Mouse (Mus musculus): Measurements from ENCODE around the gene Ndufa4l2.

Ndufa4l2 gene

DNA sequence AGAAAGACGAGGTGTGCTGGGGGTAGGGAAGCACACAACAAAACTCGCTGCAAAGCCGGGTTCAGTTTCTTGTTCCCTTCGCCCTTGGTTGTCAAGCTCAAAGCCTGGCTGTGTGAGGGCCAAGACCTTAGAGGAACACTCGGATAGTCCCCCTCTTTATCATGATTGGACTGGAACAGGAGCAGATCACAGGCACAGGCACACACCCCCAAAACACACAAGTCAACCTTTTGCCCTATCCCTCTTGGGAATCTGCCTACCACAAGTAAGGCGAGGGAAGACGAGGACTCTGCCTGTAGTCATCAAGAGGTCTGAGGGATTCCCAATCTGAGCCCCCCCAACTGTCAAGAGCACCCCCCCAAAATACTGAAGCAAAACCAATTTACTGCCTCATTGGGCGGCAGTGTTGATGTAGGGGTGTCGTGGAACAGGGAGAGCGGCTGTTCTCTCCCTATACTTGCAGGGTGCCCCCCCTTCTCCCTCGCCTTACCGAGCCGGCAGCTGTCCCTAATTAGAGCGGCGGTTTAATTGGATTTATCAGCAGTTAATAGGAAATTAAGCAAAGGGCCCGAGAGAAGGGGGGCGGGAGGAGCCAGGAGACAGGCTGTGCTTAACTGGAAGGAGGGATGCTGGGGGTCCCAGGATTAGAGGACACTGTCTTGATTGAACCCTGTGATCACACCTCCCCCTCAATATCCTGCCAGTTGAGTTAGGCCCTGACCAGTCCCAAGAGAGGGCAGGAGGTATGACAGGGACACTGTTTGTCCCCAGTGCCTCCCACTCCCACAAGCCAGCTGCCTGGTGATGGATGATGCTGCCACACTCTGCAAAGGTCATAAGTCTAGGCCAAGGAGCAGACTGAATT, 4.7 kb upstream of the Ndufa4l2 start:
- DNase-seq (ENCODE audit: extremely low spot score), result peak; percentile 29

- DNase-seq (ENCODE audit: extremely low spot score), result peak; percentile 33
These were observed 3.7 kb upstream of the Ndufa4l2 start for GRCm38 (mm10) chr10:127510895-127511617.

DNA sequence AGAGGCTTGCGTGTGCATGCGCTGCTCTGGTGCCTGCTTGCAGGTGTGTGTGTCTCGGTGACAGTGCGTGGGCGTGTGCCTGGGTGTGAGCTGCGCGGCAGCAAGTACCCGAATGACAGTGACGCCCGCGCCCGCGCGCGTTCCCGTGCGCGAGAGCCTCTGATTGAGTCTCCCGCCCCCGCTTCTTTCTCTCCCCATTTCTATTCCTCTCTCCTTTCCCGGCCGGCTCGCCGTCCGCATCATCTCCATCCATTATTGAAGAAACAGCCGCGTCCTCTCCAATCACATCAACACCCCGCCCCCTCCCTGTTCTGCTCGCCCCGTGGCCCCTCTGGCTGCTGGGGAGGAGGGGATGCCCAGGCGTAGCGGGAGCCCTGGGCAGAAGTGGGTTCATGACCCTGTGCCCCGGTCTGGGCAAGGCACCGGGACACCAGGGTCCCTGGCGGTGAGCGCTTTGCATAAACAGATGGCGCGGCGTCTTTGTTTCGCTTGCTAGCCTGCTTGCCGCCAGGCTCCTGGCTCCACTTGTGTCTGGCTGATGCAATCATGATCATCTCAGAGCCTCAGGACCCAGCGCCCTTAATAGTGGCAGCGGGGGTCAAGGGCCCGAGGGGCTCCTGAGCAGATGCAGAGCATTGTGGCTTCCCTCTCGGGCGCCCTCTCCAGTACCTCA, 3.0 kb upstream of the Ndufa4l2 start:
- DNase-seq (ENCODE audit: extremely low spot score), result peak; percentile 69

DNA sequence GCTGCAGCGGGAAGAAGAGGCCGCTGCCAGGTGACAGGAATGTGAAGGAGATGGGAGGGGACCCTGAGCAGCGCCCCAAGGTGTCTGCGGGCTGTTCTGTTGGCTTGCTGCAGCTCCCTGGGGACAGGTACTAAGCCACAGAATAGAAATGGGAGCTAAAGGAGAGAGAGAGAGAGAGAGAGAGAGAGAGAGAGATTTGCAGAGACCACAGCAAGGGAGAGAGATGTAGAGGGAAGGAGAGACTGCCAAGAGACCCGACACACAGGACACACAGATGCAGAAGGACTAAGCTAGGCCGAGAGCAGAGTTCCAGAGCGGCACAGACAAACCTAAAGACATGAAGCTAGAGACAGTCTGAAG, 2.5 kb upstream of the Ndufa4l2 start:
- no peak for DNase-seq (ENCODE audit: extremely low spot score)

GRCm38 (mm10) chr10:127512813-127513212, 2.0 kb upstream of the Ndufa4l2 start:
- DNase-seq (ENCODE audit: extremely low spot score), result peak; percentile 96

GRCm38 (mm10) chr10:127513501-127514091, 1.2 kb upstream of the Ndufa4l2 start:
- peak; percentile 45 for DNase-seq (ENCODE audit: extremely low spot score)

DNA sequence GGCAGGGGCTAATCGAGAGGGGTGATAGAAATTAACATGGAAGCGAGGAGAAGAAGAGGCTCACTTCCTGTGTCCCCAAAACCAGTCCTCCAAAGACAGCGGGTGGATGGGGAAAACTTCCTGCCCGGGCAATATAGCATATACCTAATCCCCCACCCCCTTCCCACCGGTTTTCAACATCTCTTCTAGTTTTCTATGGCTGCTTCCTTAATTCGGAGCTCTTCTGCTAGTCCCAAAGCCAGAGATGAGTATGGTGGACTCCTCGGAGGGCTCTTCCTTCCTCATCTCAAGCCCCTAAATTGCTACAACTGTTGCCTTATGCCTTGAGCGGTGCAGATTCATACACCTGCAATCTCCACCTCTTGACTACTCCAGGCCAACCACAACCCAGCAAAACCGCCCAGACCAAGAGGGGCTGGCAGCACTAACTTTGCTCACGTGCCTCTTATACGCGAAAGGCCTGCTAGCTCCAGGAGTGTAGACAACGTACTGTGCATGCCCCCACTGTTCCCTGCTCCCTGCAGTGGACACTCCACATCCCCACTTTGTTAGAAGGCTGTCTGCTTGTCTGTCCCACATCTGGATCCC, 562 bp upstream of the Ndufa4l2 start:
- DNase-seq (ENCODE audit: extremely low spot score), result no peak

DNA sequence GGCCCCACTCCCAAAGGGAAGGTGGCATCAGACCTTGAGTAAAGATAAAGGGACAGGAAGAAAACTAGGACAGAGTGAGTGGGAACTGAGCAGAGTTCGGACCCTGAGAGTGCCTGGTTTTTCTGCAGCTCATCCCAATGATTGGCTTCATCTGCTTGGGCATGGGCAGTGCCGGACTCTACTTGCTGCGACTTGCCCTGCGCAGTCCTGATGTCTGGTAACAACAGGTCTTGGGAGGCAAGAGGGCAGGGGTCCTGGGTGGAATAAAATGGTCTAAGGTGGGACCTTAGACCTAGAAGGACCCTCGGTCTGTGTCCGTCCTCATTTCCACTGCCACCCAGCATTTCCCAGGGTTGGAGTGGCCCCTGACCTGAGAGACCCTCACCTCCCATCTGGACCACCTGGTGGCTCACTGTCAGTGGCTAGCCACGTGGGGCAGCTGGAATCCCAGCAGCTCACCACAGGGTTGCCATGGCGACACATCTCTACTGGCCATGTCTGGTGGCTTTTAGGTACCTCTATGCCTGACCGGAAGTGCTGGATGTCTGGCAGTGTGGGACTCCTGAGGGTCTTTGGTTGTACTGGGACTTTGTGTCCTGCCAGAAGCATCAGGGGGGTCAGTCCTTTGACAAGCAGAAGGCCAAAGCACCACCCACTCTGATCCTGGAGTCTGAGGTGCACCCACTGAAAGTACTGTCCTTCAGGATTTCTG, 660 bp downstream of the Ndufa4l2 start:
- DNase-seq (ENCODE audit: extremely low spot score), result no peak

- no peak for DNase-seq (ENCODE audit: extremely low spot score)
These were observed 1.3 kb downstream of the Ndufa4l2 start for GRCm38 (mm10) chr10:127515983-127516459.

DNA sequence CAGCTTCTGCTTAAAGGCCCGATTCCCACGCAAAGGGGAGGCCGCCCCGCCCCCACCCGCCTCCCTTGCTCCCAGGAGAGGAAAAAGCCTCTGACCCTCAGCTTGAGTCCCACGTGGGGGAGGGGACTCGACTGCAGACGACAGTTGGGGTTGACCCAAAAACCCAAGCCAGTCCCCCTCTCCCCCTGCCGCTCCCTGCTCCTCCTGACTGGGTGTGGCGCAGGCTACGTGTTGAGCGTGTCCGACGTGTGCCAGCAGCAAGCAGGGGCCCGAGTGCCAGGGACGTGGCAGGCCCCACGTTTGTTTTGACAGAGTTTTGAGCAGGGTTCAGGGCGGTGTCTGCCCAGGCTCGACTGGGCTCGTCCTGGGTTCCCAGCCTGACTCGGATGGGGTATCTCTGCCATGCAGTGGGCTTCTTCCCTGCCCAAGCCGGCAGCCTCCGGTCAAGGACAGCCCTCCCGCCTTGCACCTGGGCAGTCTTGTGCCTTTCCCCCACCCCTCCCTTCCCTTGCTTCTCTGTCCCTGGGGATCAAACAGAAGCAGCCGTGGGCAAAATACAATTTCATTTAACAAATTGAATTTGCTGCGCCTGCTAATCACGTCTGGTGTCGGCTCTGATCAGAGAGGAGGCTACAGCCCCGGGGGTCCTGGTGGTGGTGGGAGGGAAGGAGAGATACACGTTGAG, 2.0 kb downstream of the Ndufa4l2 start:
- peak; percentile 70 for DNase-seq (ENCODE audit: extremely low spot score)

GRCm38 (mm10) chr10:127517941-127518340, 3.2 kb downstream of the Ndufa4l2 start:
- DNase-seq (ENCODE audit: extremely low spot score), result no peak

GRCm38 (mm10) chr10:127519041-127519701, 4.4 kb downstream of the Ndufa4l2 start:
- DNase-seq (ENCODE audit: extremely low spot score), result no peak

GRCm38 (mm10) chr10:127519903-127520713, 5.3 kb downstream of the Ndufa4l2 start:
- no peak for DNase-seq (ENCODE audit: extremely low spot score)

DNA sequence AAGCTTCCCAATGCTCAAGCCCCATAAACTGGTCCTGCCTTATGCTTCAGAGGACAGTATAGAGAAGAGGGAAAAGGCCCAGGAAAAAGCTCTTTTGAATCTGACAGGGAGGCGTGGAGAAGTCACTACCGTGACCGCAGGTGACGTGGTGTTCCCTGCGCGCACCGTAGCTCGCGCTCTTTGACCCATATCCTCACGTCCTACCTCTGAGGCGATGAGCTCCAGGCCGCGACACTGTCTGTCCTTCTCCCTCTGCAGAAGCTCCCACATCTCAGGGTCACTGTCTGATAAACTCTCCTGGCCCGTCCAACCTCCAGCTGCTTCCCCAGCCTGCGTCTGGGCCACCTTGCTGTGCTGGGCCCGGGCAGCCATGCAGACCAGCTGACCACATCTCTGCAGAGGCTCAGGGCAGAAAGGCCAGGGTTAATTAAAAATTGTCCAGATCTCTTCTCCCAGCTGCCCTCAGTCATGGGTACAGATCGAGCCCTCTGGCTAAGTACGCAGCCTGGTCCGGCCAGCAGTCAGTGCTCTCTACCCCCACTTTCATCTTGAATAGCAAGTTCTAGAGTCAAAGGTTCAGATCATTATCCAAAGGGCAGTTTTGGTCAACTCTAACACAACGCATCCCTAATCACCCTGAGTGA, 6.1 kb downstream of the Ndufa4l2 start:
- no peak for DNase-seq (ENCODE audit: extremely low spot score)

DNA sequence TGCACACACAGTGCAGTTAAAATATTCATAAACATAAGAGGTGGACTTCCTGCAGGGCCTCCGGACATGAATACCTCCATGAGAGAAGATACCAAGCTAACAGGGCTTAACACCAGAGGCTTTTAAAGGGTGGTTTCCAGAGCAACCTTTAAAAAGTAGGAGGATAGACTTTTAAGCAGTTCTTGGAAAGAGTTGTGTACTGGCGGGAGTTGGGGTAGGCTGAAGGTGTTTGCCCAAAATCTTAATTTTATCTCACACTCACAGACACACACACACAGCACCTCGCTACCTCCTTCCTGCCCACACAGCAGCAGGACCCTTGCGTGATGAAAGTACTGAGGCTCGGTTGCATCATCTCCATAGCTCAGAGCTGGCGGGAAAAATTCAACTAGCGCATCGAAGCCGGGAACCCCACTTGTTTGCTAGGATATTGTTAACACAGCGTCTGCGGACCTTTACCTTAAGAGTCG, 6.9 kb downstream of the Ndufa4l2 start:
- no peak for DNase-seq (ENCODE audit: extremely low spot score)

DNA sequence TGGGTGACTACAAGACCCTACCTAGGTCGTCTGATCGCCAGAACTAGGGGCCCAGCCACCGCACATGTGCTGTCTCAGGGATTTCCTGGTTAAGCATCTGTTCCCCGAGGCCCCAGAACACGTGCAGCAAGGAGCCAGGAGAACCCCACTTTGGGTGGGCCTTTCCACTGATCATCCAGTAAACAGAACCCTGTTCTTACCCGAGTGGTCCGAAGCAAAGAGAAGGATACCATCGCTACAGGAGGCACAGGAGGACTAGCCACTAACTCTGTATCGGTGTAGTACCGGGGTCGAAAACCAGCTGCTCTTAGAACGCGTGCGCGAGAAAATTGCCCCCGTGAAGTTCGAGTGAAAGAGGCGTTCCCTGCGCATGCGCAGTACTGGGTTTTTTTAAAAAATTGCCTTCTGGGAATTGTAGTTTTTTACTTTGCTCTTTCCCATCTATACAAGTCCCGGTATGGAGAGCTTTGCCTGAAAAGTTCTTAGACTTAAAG, 7.4 kb downstream of the Ndufa4l2 start, which contains the start of gene Shmt2:
TSS of gene Shmt2 (minus strand) at position 357 of the 494 bp plus-strand sequence.
- peak; percentile 91 for DNase-seq (ENCODE audit: extremely low spot score)

GRCm38 (mm10) chr10:127524646-127525255, 10.0 kb downstream of the Ndufa4l2 start:
- DNase-seq (ENCODE audit: extremely low spot score), result no peak

- no peak for DNase-seq (ENCODE audit: extremely low spot score)
These were observed 11.3 kb downstream of the Ndufa4l2 start for GRCm38 (mm10) chr10:127526048-127526447.
